Mouse (Mus musculus) hindbrain, embryonic 11.5 days (tissue): ENCODE results near the gene Fig4. TPM values are rescaled to one million over a fixed set of nuclear protein-coding genes. Genes with fewer than 3 reads are reported as not detected.

Experiments used
- ATAC-seq: fragments of 200-750 bp; cut with Nextera tagmentation; 2 replicates; pipeline ENCODE4 v1.8.0; 2017; ENCODE audit warnings: mild to moderate bottlenecking, moderate TSS enrichment, moderate library complexity; ENCODE audit not compliant: low FRiP score
- DNase-seq: peaks from one replicate; pipeline ENCODE4 v3.0.0-alpha.2; 2015; ENCODE audit warnings: low spot score
- H3K27ac ChIP-seq: fragments of 300-500 bp; sonication (generic); 2 replicates; pipeline ENCODE4 v1.5.1; 2014; ENCODE audit warnings: mild to moderate bottlenecking, low read depth, low read length
- H3K27me3 ChIP-seq: fragments of 300-500 bp; sonication (generic); 2 replicates; pipeline ENCODE4 v1.6.1; 2014; ENCODE audit warnings: mild to moderate bottlenecking, low read length, moderate library complexity, mixed read lengths; ENCODE audit not compliant: control insufficient read depth, insufficient read depth
- H3K36me3 ChIP-seq: fragments of 300-500 bp; sonication (generic); 2 replicates; pipeline ENCODE4 v1.6.1; 2014; ENCODE audit warnings: mild to moderate bottlenecking, low read length, moderate library complexity, mixed read lengths; ENCODE audit not compliant: control insufficient read depth, insufficient read depth
- H3K4me1 ChIP-seq: fragments of 300-500 bp; sonication (generic); replicated peaks from 2 replicates; pipeline ENCODE4 v1.6.1; 2014; ENCODE audit warnings: low read length, mixed read lengths; ENCODE audit not compliant: control insufficient read depth, insufficient read depth
- H3K4me2 ChIP-seq: fragments of 300-500 bp; sonication (generic); replicated peaks from 2 replicates; pipeline ENCODE4 v1.6.1; 2014; ENCODE audit warnings: mild to moderate bottlenecking, low read depth, low read length
- H3K4me3 ChIP-seq: fragments of 300-500 bp; sonication (generic); 2 replicates; pipeline ENCODE4 v1.5.1; 2014; ENCODE audit warnings: low read depth, low read length
- H3K9ac ChIP-seq: fragments of 300-500 bp; sonication (generic); 2 replicates; pipeline ENCODE4 v1.6.1; 2014; ENCODE audit warnings: low read depth, low read length
- H3K9me3 ChIP-seq: fragments of 300-500 bp; sonication (generic); 2 replicates; pipeline ENCODE4 v1.6.1; 2016; ENCODE audit warnings: low read length; ENCODE audit not compliant: control insufficient read depth
- WGBS: fragments of 180-500 bp; shearing (Covaris S2); extraction: QIAGEN DNeasy Blood & Tissue Kit; methylation state at CpG from one replicate; pipeline ENCODE4 v1.1.7; 2014; 5-methylcytosine and 5-hydroxymethylcytosine counted together
- polyA plus RNA-seq: library from polyadenylated mRNA; unstranded; fragments of >200 nt; fragmentation: Nextera tagmentation; extraction: Ambion mirVana; gene quantifications from 2 replicates; pipeline ENCODE4 v1.2.1, GENCODE M21; 2014

Gene Fig4
- polyA plus RNA-seq: 23.3 and 26.8 TPM in 2 replicates

DNA sequence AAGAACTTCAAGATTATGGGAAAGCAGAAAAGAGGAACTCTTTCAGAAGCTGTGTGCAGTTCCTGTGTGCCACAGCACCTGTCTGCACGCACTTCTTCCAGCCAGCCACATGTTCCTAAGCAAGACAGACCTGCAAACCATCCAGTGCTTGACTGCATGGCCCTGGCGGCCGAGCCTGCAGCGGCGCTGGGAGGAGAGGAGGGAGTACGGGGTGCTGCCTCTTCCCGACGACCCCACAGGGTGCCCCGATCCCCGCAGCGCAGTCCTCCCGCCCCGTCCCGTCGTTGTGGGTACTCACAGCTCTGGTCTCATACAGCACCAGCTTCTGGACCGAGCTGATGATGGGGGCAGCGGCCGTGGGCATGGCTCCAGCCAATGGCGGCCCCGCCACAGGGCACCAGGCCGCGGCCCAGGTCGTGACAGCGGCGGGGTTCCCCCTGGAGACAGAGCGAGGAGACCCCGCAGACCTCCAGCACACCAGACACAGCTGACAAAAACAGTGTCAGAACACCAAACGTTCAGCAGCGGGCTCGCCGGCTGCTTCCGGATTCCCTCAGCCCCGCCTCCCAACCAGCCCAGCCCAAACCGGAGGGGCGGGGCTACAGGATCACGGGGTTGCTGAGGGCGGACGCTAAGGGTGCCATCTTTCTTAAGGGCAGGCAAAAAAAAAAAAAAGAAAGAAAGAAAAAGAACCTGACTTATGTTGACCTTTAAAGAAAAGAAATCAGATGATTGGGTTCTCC, at the start of gene Fig4:
Gene Fig4 (minus strand): TSS at position 572 of the 743 bp plus-strand sequence.
- WGBS: under 1% methylated on average over 38 of the region's 38 CpGs
- H3K27ac ChIP-seq: 0 out of 2 replicates have a peak within 1 kb of the TSS, but pooled peaks have one; percentile 49

GRCm38 (mm10) chr10:41341346-41341745, 38.3 kb upstream of the Fig4 start:
- H3K36me3 ChIP-seq: no peaks in the 10 kb centered on the region
- H3K4me2 ChIP-seq: no peak overlapping the region
- ATAC-seq: no peak
- no peaks in the 10 kb centered on the region for H3K27me3 ChIP-seq
- H3K27ac ChIP-seq: no peak overlapping the region
- H3K9me3 ChIP-seq: no peaks in the 10 kb centered on the region
- H3K4me1 ChIP-seq: no peaks in the 10 kb centered on the region
- no peak overlapping the region for H3K9ac ChIP-seq
- no peak for DNase-seq
- WGBS: 88% methylated on average over 7 of the region's 7 CpGs
- H3K4me3 ChIP-seq: no peak overlapping the region

More for the DNA sequence above, at the start of gene Fig4:
- H3K27me3 ChIP-seq: no peaks in the 10 kb centered on the region
- peak within 1 kb of the TSS; percentile 85 for H3K4me3 ChIP-seq
- H3K9me3 ChIP-seq: no peaks in the 10 kb centered on the region
- H3K9ac ChIP-seq: peak within 1 kb of the TSS; percentile 80
- H3K4me2 ChIP-seq: peak within 1 kb of the TSS; percentile 74
- ATAC-seq: peak; percentile 94
- H3K4me1 ChIP-seq: no peaks in the 10 kb centered on the region
- peak; percentile 95 for DNase-seq
- no peaks in the 10 kb centered on the region for H3K36me3 ChIP-seq

- no peaks in the 10 kb centered on the region for H3K36me3 ChIP-seq
- no peaks in the 10 kb centered on the region for H3K9me3 ChIP-seq
- H3K4me3 ChIP-seq: no peak overlapping the region
- no peak for DNase-seq
- H3K27me3 ChIP-seq: no peaks in the 10 kb centered on the region
- H3K27ac ChIP-seq: no peak overlapping the region
- no peak for ATAC-seq
- 88% methylated on average over 2 of the region's 2 CpGs for WGBS
- no peak overlapping the region for H3K4me2 ChIP-seq
- no peaks in the 10 kb centered on the region for H3K4me1 ChIP-seq
- H3K9ac ChIP-seq: no peak overlapping the region
Observed at GRCm38 (mm10) chr10:41332533-41333043, 29.5 kb upstream of the Fig4 start.

DNA sequence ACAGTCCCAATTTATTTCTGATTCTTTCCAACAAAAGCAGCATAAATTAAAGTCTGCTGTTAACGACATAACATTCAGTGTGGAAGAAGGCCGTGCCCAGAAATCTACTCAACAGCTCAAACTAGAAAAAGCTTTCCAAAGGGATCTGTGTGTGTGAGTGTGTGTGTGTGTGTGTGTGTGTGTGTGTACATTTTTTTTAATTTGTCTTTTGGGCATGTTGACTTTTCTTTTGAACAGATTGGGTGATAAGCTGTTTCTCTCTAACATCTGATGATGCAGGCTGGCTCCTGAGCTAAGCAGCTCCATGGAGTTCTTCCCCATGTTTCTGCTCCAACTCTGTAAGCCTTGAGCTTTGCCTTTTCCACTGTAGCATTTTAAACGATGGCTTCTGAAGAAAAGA, 12.8 kb upstream of the Fig4 start:
- Histone ChIP-seq H3K4me1 (no peaks in the 10 kb centered on the region), H3K36me3 (no peaks in the 10 kb centered on the region), H3K9ac (no peak overlapping the region), H3K27ac (no peak overlapping the region), H3K4me3 (no peak overlapping the region), H3K27me3 (no peaks in the 10 kb centered on the region), H3K9me3 (no peaks in the 10 kb centered on the region), H3K4me2 (no peak overlapping the region)
- ATAC-seq (no peak), DNase-seq (no peak)
- WGBS: 87% methylated on average over 3 of the region's 3 CpGs

DNA sequence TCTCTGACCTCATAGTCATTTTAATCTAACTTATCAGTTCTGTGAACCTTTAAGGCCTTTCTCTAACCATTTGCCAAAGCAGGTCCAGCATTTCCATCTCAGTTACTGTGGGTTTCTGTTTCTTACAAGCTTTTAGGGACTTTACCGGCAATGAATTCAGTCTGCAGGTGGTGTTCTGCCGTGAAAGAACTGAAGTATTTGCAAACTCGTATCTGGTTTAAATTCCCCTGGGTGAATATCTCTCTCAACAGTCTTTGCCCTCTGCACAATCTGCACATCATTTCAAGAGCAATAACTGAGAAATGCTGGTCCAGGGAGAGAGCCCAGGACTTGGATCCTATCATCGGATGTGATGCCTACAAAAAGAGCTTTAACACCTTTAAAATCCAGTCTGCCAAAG, 5.1 kb upstream of the Fig4 start:
- H3K4me1 ChIP-seq: no peaks in the 10 kb centered on the region
- H3K27me3 ChIP-seq: no peaks in the 10 kb centered on the region
- no peak overlapping the region for H3K4me2 ChIP-seq
- H3K36me3 ChIP-seq: no peaks in the 10 kb centered on the region
- no peak for DNase-seq
- ATAC-seq: no peak
- no peaks in the 10 kb centered on the region for H3K9me3 ChIP-seq
- 85% methylated on average over 4 of the region's 4 CpGs for WGBS
- H3K4me3 ChIP-seq: no peak overlapping the region
- H3K9ac ChIP-seq: no peak overlapping the region
- H3K27ac ChIP-seq: no peak overlapping the region

GRCm38 (mm10) chr10:41304961-41305455, 1.9 kb upstream of the Fig4 start:
- Histone ChIP-seq H3K4me2 (no peak overlapping the region), H3K9me3 (no peaks in the 10 kb centered on the region), H3K27me3 (no peaks in the 10 kb centered on the region), H3K9ac (no peak overlapping the region), H3K4me1 (no peaks in the 10 kb centered on the region), H3K4me3 (no peak overlapping the region), H3K27ac (no peak overlapping the region), H3K36me3 (no peaks in the 10 kb centered on the region)
- ATAC-seq: no peak
- DNase-seq: no peak
- 81% methylated on average over 9 of the region's 9 CpGs for WGBS

DNA sequence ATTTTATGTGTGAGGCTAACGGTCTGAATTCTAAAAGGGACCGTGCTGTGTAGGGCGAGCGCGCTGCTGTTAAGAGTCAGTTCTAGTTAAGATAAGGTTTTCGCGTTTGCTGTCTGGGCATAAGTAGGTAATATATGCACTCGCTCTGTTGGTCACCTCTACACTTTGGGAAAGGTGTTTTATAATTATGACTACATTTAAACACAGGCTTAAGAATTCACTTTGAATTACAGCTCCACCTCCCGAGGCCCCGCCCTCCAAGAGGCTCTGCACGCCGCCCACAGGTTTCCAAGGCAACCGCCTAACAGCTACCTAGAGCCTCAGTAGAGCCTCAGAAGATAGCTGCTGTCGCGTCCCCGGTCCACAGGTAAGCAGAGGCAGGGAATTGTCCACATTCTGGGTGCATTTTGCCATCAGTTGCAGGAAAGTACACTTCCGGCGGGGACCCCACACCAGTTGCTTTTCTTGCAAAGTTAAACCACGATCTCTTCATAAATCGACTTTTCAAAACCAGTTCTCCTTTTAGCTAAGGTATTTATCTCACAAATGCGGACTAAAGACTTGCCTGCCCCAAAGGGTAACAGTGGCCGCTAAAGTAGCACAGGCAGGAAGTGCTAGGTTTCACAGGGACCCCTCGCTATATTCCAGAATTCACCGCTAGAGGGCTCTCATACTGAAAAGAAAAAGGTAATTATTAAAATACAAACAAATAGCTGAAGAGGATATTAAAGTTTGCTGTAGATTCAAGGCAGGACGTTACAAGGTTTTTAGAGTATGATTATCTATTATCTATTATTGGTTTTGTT, 782 bp upstream of the Fig4 start, which contains the start of gene Ak9:
Gene Ak9 (plus strand): TSS at position 342 of the 806 bp plus-strand sequence.
- DNase-seq (peak; percentile 87), ATAC-seq (peak; percentile 86)
- H3K9ac ChIP-seq: peak within 1 kb of the TSS; percentile 80
- H3K27me3 ChIP-seq: no peaks in the 10 kb centered on the region
- H3K4me1 ChIP-seq: no peaks in the 10 kb centered on the region
- peak within 1 kb of the TSS; percentile 85 for H3K4me3 ChIP-seq
- WGBS: under 1% methylated on average over 25 of the region's 25 CpGs
- H3K27ac ChIP-seq: 0 out of 2 replicates have a peak within 1 kb of the TSS, but pooled peaks have one; percentile 49
- no peaks in the 10 kb centered on the region for H3K9me3 ChIP-seq
- peak within 1 kb of the TSS; percentile 74 for H3K4me2 ChIP-seq
- no peaks in the 10 kb centered on the region for H3K36me3 ChIP-seq

DNA sequence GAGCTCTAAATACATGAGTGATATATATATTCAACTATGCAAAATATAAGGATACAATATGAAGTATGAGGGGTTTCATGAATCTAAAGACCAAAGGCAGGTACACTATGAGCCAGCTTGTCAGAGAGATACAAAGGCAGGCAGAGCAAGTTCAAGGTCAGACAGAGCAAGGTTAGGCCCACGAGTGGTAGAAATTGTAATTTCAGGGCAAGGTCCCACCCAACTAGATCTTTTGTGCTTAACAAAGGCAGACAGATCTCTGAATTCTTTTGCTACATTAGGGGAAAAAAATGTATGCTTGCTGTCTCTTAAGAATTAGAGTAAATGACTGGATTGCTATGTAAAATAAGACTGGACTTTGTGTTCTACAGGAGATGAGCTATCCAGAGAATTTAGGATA, 2.9 kb downstream of the Fig4 start:
- Histone ChIP-seq H3K4me2 (no peak overlapping the region), H3K9ac (no peak overlapping the region), H3K27ac (no peak overlapping the region), H3K36me3 (no peaks in the 10 kb centered on the region), H3K9me3 (no peaks in the 10 kb centered on the region), H3K27me3 (no peaks in the 10 kb centered on the region), H3K4me1 (no peaks in the 10 kb centered on the region), H3K4me3 (no peak overlapping the region)
- WGBS: 58% methylated on average over 1 of the region's 1 CpGs
- DNase-seq: no peak
- no peak for ATAC-seq
